In the genomic region with DNA sequence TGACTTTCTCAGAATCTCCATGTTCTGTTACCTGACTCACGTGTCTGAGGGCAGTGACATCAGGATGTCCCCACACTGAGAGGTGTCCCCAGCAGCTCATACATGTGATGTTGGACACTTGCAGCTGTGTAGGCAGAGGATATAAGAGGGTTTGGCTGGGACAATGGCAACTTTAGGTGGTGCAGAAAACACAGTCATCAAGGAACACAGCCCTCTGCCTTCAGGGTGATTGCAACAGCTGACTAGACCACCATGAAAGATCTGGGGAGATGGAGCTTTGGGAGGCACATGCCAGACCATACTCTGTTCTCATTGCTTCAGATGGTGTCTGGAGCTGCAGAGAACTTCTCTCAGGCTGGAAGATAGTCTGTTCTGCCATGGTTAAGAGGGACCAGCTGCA, we compare ENCODE assay signal across 21 mouse cellular contexts.
DNase-seq lines count a peak whose midpoint lies in the region; TF ChIP-seq lines count a peak whose summit lies in the region.
"Had no signal": no experiment of that assay in that cellular context is flagged by ENCODE, and none has a peak within 500 bp of the region (broad histone marks: within the 10 kb centered on the region; RNA-seq: fewer than 3 reads in every experiment).

No protein-coding gene starts in this region.

- no peaks in the 10 kb centered on the region for H3K9me3 ChIP-seq in heart, embryonic 10.5 days
- no peaks in the 10 kb centered on the region for H3K9me3 ChIP-seq in E14TG2a.4 (ENCODE audit: low read length)
- no peaks in the 10 kb centered on the region for H3K9me3 ChIP-seq in ES-Bruce4 (replicated peaks; ENCODE audit: control insufficient read depth, insufficient read depth, low read length, poor library complexity, severe bottlenecking)
- H3K9me3 ChIP-seq: embryonic facial prominence, embryonic 12.5 days; forebrain, embryonic 12.5 days; forebrain, embryonic 15.5 days; G1E had no signal

- no peak for TF ChIP-seq CTCF in E14TG2a.4 (conservative IDR thresholded peaks at IDR 0.05; ENCODE audit: low read length)
- TF ChIP-seq CTCF in ES-Bruce4 (IDR thresholded peaks at IDR 0.05; ENCODE audit: low read depth, low read length): no peak

- no peak overlapping the region for H3K4me3 ChIP-seq in heart, embryonic 10.5 days
- H3K4me3 ChIP-seq in E14TG2a.4 (replicated peaks; ENCODE audit: low read length): peak overlapping the region; percentile 77
- H3K4me3 ChIP-seq in ES-Bruce4 (ENCODE audit: low read depth, low read length): peak overlapping the region; percentile 33; the same call in 1 of the 2 replicates
- H3K4me3 ChIP-seq: embryonic facial prominence, embryonic 10.5 days; embryonic facial prominence, embryonic 12.5 days; forebrain, embryonic 12.5 days; forebrain, embryonic 15.5 days had no signal

- no peak overlapping the region for H3K27ac ChIP-seq in heart, embryonic 10.5 days
- no peak overlapping the region for H3K27ac ChIP-seq in ES-Bruce4 (ENCODE audit: insufficient read depth, low read length)
- H3K27ac ChIP-seq: embryonic facial prominence, embryonic 10.5 days; embryonic facial prominence, embryonic 12.5 days; forebrain, embryonic 12.5 days; forebrain, embryonic 15.5 days had no signal

- 0 out of 2 replicates have a peak, but pooled peaks cover 3% of the 10 kb centered on the region for H3K27me3 ChIP-seq in heart, embryonic 10.5 days (ENCODE audit: insufficient read depth, poor library complexity, severe bottlenecking)
- H3K27me3 ChIP-seq in E14TG2a.4 (ENCODE audit: insufficient read depth, low read length) (0 out of 2 replicates have a peak, but pooled peaks cover 4% of the 10 kb centered on the region), ES-Bruce4 (ENCODE audit: control insufficient read depth, insufficient read depth, low read length, poor library complexity, severe bottlenecking) (no peaks in the 10 kb centered on the region)
- H3K27me3 ChIP-seq: embryonic facial prominence, embryonic 12.5 days; forebrain, embryonic 12.5 days; forebrain, embryonic 15.5 days; Patski had no signal

- peak; percentile 63 for DNase-seq in heart, adult 11 months
- DNase-seq in heart, embryonic 10.5 days (ENCODE audit: low spot score): no peak
- DNase-seq in lung, postnatal 25 days (ENCODE audit: low spot score): no peak
- no peak for DNase-seq in testis, postnatal 10 days (ENCODE audit: low spot score)
- DNase-seq: adrenal gland, adult 8-10 months; adrenal gland, postnatal 14 days; adrenal gland, postnatal 36 days; cerebellum, adult 11-12 months; cerebellum, adult 2 months; cerebellum, adult 9-10 months; cerebellum, postnatal 10 days; cerebellum, postnatal 25 days; forebrain, postnatal 0 days had no signal

- H3K4me1 ChIP-seq in heart, embryonic 10.5 days: no peaks in the 10 kb centered on the region
- H3K4me1 ChIP-seq in E14TG2a.4 (replicated peaks; ENCODE audit: low read depth, low read length) (peaks cover 63% of the 10 kb centered on the region), ES-Bruce4 (ENCODE audit: control insufficient read depth, insufficient read depth, low read length) (peaks cover 4% of the 10 kb centered on the region)
- H3K4me1 ChIP-seq: embryonic facial prominence, embryonic 10.5 days; embryonic facial prominence, embryonic 12.5 days; forebrain, embryonic 15.5 days had no signal

- H3K36me3 ChIP-seq in heart, embryonic 10.5 days: no peaks in the 10 kb centered on the region
- peaks cover 7% of the 10 kb centered on the region for H3K36me3 ChIP-seq in E14TG2a.4 (ENCODE audit: insufficient read depth, low read length)
- no peaks in the 10 kb centered on the region for H3K36me3 ChIP-seq in ES-Bruce4 (ENCODE audit: control insufficient read depth, insufficient read depth, low read length, poor library complexity, severe bottlenecking)
- H3K36me3 ChIP-seq: embryonic facial prominence, embryonic 10.5 days; embryonic facial prominence, embryonic 12.5 days; forebrain, embryonic 12.5 days; forebrain, embryonic 15.5 days; G1E had no signal

- no peak for TF ChIP-seq POLR2A in ES-Bruce4 (IDR thresholded peaks at IDR 0.05; ENCODE audit: insufficient read depth, low read length)

- H3K9ac ChIP-seq in ES-Bruce4 (ENCODE audit: low read depth, poor library complexity, severe bottlenecking): no peak overlapping the region
- H3K9ac ChIP-seq: embryonic facial prominence, embryonic 12.5 days; forebrain, embryonic 12.5 days; forebrain, embryonic 15.5 days; forebrain, postnatal 0 days had no signal

- WGBS in heart, embryonic 10.5 days: 72% methylated on average over 1 of the region's 1 CpGs

- TF ChIP-seq EP300 in ES-Bruce4 (IDR thresholded peaks at IDR 0.05; ENCODE audit: insufficient read depth, low read depth, low read length): no peak
